Mouse (Mus musculus) heart, postnatal 0 days (tissue): ENCODE measurements around the gene Gm10488.
"Not testable (repeated sequence)": the region's sequence is repeated elsewhere in the genome, so short reads cannot be mapped to it uniquely, and the experiment has no call there.

ENCODE experiments used
- CTCF ChIP-seq: IDR thresholded peaks from 2 replicates; pipeline ENCODE4 v1.5.1; 2016; ENCODE audit warnings: antibody characterized with exemption, control low read depth, low read depth
- EP300 ChIP-seq: IDR thresholded peaks from 2 replicates; pipeline ENCODE4 v1.6.1; 2016; ENCODE audit warnings: antibody characterized with exemption, low read depth

DNA sequence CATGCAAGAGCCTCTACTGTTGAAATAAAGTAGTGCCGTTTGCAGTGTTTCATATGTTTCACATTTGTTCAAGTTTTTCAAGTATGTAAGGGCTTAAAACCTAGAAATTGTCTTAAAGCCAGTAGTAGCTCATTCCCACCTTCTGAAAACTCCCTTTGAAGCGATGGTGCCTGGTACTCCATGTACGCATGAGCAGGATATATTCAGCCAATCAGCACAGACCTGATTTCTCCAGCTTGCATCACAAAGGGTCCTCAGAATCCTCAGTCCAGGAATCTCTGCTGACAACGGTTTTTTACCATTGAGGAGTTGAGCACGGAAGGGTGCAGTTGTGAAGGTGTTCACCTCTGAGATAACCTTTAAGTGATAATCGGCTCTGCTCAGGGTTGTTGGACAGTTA, at the start of gene Gm10488:
- not testable (repeated sequence) for TF ChIP-seq EP300, CTCF
